13 mouse cellular contexts compared by ENCODE assay signal in the genomic region with DNA sequence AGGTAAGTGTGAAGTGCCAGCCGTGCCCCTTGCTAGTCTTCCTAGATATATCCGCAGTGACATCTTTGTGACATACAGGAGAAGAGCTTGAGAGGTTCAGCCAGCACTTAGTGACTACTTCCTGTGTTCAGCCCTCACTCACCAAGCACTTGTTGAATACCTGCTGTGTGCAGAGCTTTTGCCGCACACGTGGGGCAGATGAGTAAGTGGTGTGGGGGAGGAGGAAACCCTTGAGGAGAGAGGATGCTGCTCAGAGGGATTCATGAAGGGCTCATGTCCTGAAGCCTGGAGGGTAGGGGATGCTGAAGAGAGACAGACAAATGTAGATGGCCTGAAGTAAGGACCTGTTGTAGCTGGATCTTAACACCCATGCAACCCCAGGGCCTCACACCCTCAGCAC. TPM values are rescaled to one million over a fixed set of nuclear protein-coding genes. Genes with fewer than 3 reads are reported as not detected.
DNase-seq lines count a peak whose midpoint lies in the region; ATAC-seq and TF ChIP-seq lines count a peak whose summit lies in the region.
"Had no signal": no experiment of that assay in that cellular context is flagged by ENCODE, and none has a peak within 500 bp of the region (broad histone marks: within the 10 kb centered on the region; RNA-seq: fewer than 3 reads in every experiment).

No protein-coding gene starts in this region.

- no peak for TF ChIP-seq CTCF in stomach, postnatal 0 days (IDR thresholded peaks at IDR 0.05; ENCODE audit: low read depth)

- peak; percentile 9 for DNase-seq in kidney, postnatal 10 days
- DNase-seq in stomach, postnatal 0 days (ENCODE audit: low spot score) = no peak
- DNase-seq in limb, embryonic 10.5 days (ENCODE audit: low spot score) = no peak
- no peak for DNase-seq in cerebellum, postnatal 36 days
- DNase-seq: adrenal gland, postnatal 36 days; cerebellum, adult 9-11 months; heart, postnatal 10 days had no signal

- TF ChIP-seq EP300 in stomach, postnatal 0 days (optimal IDR thresholded peaks at IDR 0.05) = no peak

- WGBS in kidney, embryonic 15.5 days = 46% methylated on average over 4 of the region's 4 CpGs
- WGBS in stomach, embryonic 14.5 days = 35% methylated on average over 4 of the region's 4 CpGs
- WGBS in stomach, postnatal 0 days = 39% methylated on average over 4 of the region's 4 CpGs
- 46% methylated on average over 4 of the region's 4 CpGs for WGBS in forebrain, embryonic 16.5 days
- 43% methylated on average over 4 of the region's 4 CpGs for WGBS in limb, embryonic 10.5 days

- no peak overlapping the region for H3K4me3 ChIP-seq in kidney, embryonic 15.5 days (replicated peaks)
- H3K4me3 ChIP-seq in stomach, embryonic 14.5 days (ENCODE audit: low read depth, low read length) = no peak overlapping the region
- no peak overlapping the region for H3K4me3 ChIP-seq in stomach, postnatal 0 days (ENCODE audit: low read depth, low read length)
- H3K4me3 ChIP-seq in forebrain, embryonic 16.5 days (replicated peaks; ENCODE audit: low read length) = no peak overlapping the region
- H3K4me3 ChIP-seq in limb, embryonic 10.5 days = no peak overlapping the region
- H3K4me3 ChIP-seq: limb, embryonic 15.5 days; neural tube, embryonic 15.5 days had no signal

- H3K9ac ChIP-seq in kidney, embryonic 15.5 days = no peak overlapping the region
- H3K9ac ChIP-seq in stomach, embryonic 14.5 days (replicated peaks; ENCODE audit: low read depth, low read length) = no peak overlapping the region
- no peak overlapping the region for H3K9ac ChIP-seq in stomach, postnatal 0 days (ENCODE audit: low read length)
- no peak overlapping the region for H3K9ac ChIP-seq in forebrain, embryonic 16.5 days (replicated peaks; ENCODE audit: low read depth, low read length)
- H3K9ac ChIP-seq: limb, embryonic 15.5 days; neural tube, embryonic 15.5 days had no signal

- H3K4me2 ChIP-seq in kidney, embryonic 15.5 days = no peak overlapping the region
- no peak overlapping the region for H3K4me2 ChIP-seq in stomach, embryonic 14.5 days (replicated peaks; ENCODE audit: low read depth, low read length)
- H3K4me2 ChIP-seq in stomach, postnatal 0 days (replicated peaks; ENCODE audit: low read depth) = no peak overlapping the region
- no peak overlapping the region for H3K4me2 ChIP-seq in forebrain, embryonic 16.5 days (ENCODE audit: low read length)
- H3K4me2 ChIP-seq: limb, embryonic 15.5 days; neural tube, embryonic 15.5 days had no signal

- H3K9me3 ChIP-seq in kidney, embryonic 15.5 days (replicated peaks) = no peaks in the 10 kb centered on the region
- H3K9me3 ChIP-seq in stomach, embryonic 14.5 days (ENCODE audit: control insufficient read depth, low read depth, low read length) = no peaks in the 10 kb centered on the region
- no peaks in the 10 kb centered on the region for H3K9me3 ChIP-seq in stomach, postnatal 0 days (ENCODE audit: control insufficient read depth, low read length)
- no peaks in the 10 kb centered on the region for H3K9me3 ChIP-seq in forebrain, embryonic 16.5 days (ENCODE audit: control insufficient read depth, low read length)
- no peaks in the 10 kb centered on the region for H3K9me3 ChIP-seq in limb, embryonic 10.5 days (replicated peaks)
- H3K9me3 ChIP-seq: limb, embryonic 15.5 days; neural tube, embryonic 15.5 days had no signal

- no peak for ATAC-seq in kidney, embryonic 15.5 days (replicated peaks; ENCODE audit: low FRiP score)
- no peak for ATAC-seq in stomach, embryonic 14.5 days (ENCODE audit: insufficient number of reproducible peaks, insufficient read depth, low FRiP score, low read depth)
- no peak for ATAC-seq in stomach, postnatal 0 days (ENCODE audit: low FRiP score, low TSS enrichment)
- no peak for ATAC-seq in forebrain, embryonic 16.5 days

- peaks cover 20% of the 10 kb centered on the region for H3K36me3 ChIP-seq in kidney, embryonic 15.5 days
- H3K36me3 ChIP-seq in stomach, embryonic 14.5 days (ENCODE audit: control insufficient read depth, insufficient read depth, low read length) = peaks cover 26% of the 10 kb centered on the region
- peaks cover 4% of the 10 kb centered on the region; the same call in 1 of the 2 replicates for H3K36me3 ChIP-seq in stomach, postnatal 0 days (ENCODE audit: control insufficient read depth, insufficient read depth, low read length)
- H3K36me3 ChIP-seq in forebrain, embryonic 16.5 days (ENCODE audit: control insufficient read depth, insufficient read depth) = no peaks in the 10 kb centered on the region
- no peaks in the 10 kb centered on the region for H3K36me3 ChIP-seq in limb, embryonic 10.5 days
- H3K36me3 ChIP-seq: neural tube, embryonic 15.5 days had no signal

- peaks cover 9% of the 10 kb centered on the region; the same call in 1 of the 2 replicates for H3K27me3 ChIP-seq in kidney, embryonic 15.5 days
- H3K27me3 ChIP-seq in stomach, embryonic 14.5 days (ENCODE audit: control insufficient read depth, insufficient read depth, low read length) = no peaks in the 10 kb centered on the region
- H3K27me3 ChIP-seq in stomach, postnatal 0 days (ENCODE audit: control insufficient read depth, insufficient read depth, low read length) = no peaks in the 10 kb centered on the region
- H3K27me3 ChIP-seq in forebrain, embryonic 16.5 days (replicated peaks; ENCODE audit: control insufficient read depth, insufficient read depth, low read length) = 0 out of 2 replicates have a peak, but pooled peaks cover 3% of the 10 kb centered on the region
- peaks cover 26% of the 10 kb centered on the region for H3K27me3 ChIP-seq in limb, embryonic 10.5 days (ENCODE audit: low read depth, poor library complexity, severe bottlenecking)

- H3K27ac ChIP-seq in kidney, embryonic 15.5 days = no peak overlapping the region
- H3K27ac ChIP-seq in stomach, embryonic 14.5 days (ENCODE audit: low read length) = peak overlapping the region; percentile 2; the same call in 1 of the 2 replicates
- no peak overlapping the region for H3K27ac ChIP-seq in stomach, postnatal 0 days (replicated peaks)
- H3K27ac ChIP-seq in forebrain, embryonic 16.5 days (ENCODE audit: low read length) = peak overlapping the region; percentile 52
- no peak overlapping the region for H3K27ac ChIP-seq in limb, embryonic 10.5 days
- H3K27ac ChIP-seq: limb, embryonic 15.5 days; neural tube, embryonic 15.5 days had no signal

- peaks cover 31% of the 10 kb centered on the region for H3K4me1 ChIP-seq in kidney, embryonic 15.5 days
- peaks cover 20% of the 10 kb centered on the region; the same call in 1 of the 2 replicates for H3K4me1 ChIP-seq in stomach, embryonic 14.5 days (ENCODE audit: control insufficient read depth, insufficient read depth, low read length)
- no peaks in the 10 kb centered on the region for H3K4me1 ChIP-seq in stomach, postnatal 0 days (replicated peaks; ENCODE audit: control insufficient read depth, insufficient read depth)
- peaks cover 26% of the 10 kb centered on the region for H3K4me1 ChIP-seq in forebrain, embryonic 16.5 days (replicated peaks; ENCODE audit: control insufficient read depth, insufficient read depth, low read length)
- H3K4me1 ChIP-seq in limb, embryonic 10.5 days = peaks cover 22% of the 10 kb centered on the region

RNA-seq across cellular contexts. Expression of gene Gm45837, which starts 3.5 kb away (rescaled TPM):
- 0.14 and 0.21 TPM in 2 replicates for polyA plus RNA-seq in kidney, embryonic 15.5 days (2015; fragmentation: Nextera tagmentation; extraction: Ambion mirVana)
- polyA plus RNA-seq in stomach, embryonic 14.5 days (2014; fragmentation: Nextera tagmentation; extraction: Ambion mirVana) = 0.31 and 8.0 TPM in 2 replicates
- 0.24 TPM in 1 of 2 replicates, not detected in the other for polyA plus RNA-seq in stomach, postnatal 0 days (2015; fragmentation: Nextera tagmentation; extraction: Ambion mirVana)
- not detected in 2 replicates for polyA plus RNA-seq in forebrain, embryonic 16.5 days (2015; fragmentation: Nextera tagmentation; extraction: Ambion mirVana)
- 0.06 TPM in 1 of 2 replicates, not detected in the other for polyA plus RNA-seq in limb, embryonic 10.5 days (2016; fragmentation: Nextera tagmentation; extraction: Ambion mirVana)
- polyA plus RNA-seq: kidney, embryonic 16.5 days had no signal

RNA-seq across cellular contexts. Expression of gene Pde2a, which starts 7.3 kb away (rescaled TPM):
- polyA plus RNA-seq in kidney, embryonic 15.5 days (2015; fragmentation: Nextera tagmentation; extraction: Ambion mirVana) = 37.3 and 39.5 TPM in 2 replicates
- polyA plus RNA-seq in stomach, embryonic 14.5 days (2014; fragmentation: Nextera tagmentation; extraction: Ambion mirVana) = 8.9 and 20.7 TPM in 2 replicates
- polyA plus RNA-seq in stomach, postnatal 0 days (2015; fragmentation: Nextera tagmentation; extraction: Ambion mirVana) = 9.2 and 9.5 TPM in 2 replicates
- polyA plus RNA-seq in forebrain, embryonic 16.5 days (2015; fragmentation: Nextera tagmentation; extraction: Ambion mirVana) = 55.9 and 58.6 TPM in 2 replicates
- polyA plus RNA-seq in limb, embryonic 10.5 days (2016; fragmentation: Nextera tagmentation; extraction: Ambion mirVana) = 9.2 and 9.3 TPM in 2 replicates

Comparison
In these comparisons a context has a peak if more than half of its experiments do, and no peak if none do; other contexts are left out.
1. H3K27ac ChIP-seq: peak in stomach, embryonic 14.5 days (single experiment) and forebrain, embryonic 16.5 days (single experiment); none in kidney, embryonic 15.5 days (single experiment), stomach, postnatal 0 days (single experiment) and limb, embryonic 10.5 days (single experiment).